Mouse (Mus musculus): Measurements from ENCODE around the gene Prc1.

DNA sequence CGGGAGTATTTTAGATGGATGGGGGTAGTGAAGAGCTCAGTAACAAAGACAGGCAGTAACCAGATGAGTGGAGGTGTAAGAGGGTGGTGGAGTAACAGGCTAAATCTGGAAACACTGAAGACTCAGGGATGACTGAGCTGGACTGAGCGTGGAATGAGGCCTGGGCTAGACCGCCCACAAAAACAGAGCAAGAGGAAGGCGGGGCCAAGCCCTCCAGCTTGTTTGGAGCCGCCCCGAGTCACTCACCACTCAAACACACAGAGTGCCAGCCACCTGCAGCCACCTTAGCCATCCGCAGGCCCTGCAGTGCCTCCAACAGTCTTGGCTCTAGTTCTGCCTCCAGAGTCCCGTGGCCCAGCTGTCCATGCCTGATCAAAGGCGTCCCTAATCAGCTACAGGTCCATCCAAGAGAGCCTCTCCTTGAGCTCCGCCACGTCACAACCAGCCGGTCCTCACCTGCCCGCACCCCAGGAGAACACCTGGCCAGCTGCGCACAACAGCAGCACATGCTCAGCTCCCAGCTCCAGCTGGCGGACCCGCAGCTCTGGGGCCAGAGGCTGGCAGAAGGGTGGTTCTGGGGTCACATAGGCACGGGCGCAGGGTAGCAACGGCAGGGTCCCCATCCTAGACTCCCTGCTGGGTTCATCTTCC is 25.7 kb downstream of the Prc1 start:
- TF ChIP-seq CTCF (IDR thresholded peaks at IDR 0.05; ENCODE audit: control insufficient read depth, insufficient read depth, insufficient read length) (no peak), MYOD1 (IDR thresholded peaks at IDR 0.05; ENCODE audit: control insufficient read depth, insufficient read length, low read depth) (no peak)

Data from C2C12 (cell line).